Mouse (Mus musculus) heart, embryonic 16.5 days (tissue): ENCODE data around the gene Nfatc2. TPM values are rescaled to one million over a fixed set of nuclear protein-coding genes. Genes with fewer than 3 reads are reported as not detected.
A peak's percentile ranks its signal among the peaks of the same experiment; 100 is the strongest.

Source experiments
- ATAC-seq: fragments of 200-750 bp; cut with Nextera tagmentation; replicated peaks from 2 replicates; pipeline ENCODE4 v1.8.0; 2017; ENCODE audit warnings: moderate number of reproducible peaks; ENCODE audit not compliant: insufficient read depth, low FRiP score; ENCODE audit errors: extremely low read depth
- H3K27ac ChIP-seq: fragments of 300-500 bp; sonication (generic); 2 replicates; pipeline ENCODE4 v1.5.1; 2014; ENCODE audit warnings: mild to moderate bottlenecking, low read length, control low read depth, moderate library complexity
- H3K27me3 ChIP-seq: fragments of 300-500 bp; sonication (generic); 2 replicates; pipeline ENCODE4 v1.6.1; 2014; ENCODE audit warnings: low read length, mixed read lengths; ENCODE audit not compliant: control insufficient read depth, insufficient read depth
- H3K36me3 ChIP-seq: fragments of 300-500 bp; sonication (generic); 2 replicates; pipeline ENCODE4 v1.6.1; 2014; ENCODE audit not compliant: control insufficient read depth, insufficient read depth
- H3K4me1 ChIP-seq: fragments of 300-500 bp; sonication (generic); 2 replicates; pipeline ENCODE4 v1.6.1; 2014; ENCODE audit warnings: low read length, mixed read lengths; ENCODE audit not compliant: control insufficient read depth, insufficient read depth
- H3K4me2 ChIP-seq: fragments of 300-500 bp; sonication (generic); 2 replicates; pipeline ENCODE4 v1.6.1; 2014; ENCODE audit warnings: low read depth, mild to moderate bottlenecking, control low read depth, low read length
- H3K4me3 ChIP-seq: fragments of 300-500 bp; sonication (generic); 2 replicates; pipeline ENCODE4 v1.5.1; 2014; ENCODE audit warnings: mild to moderate bottlenecking, control low read depth, low read length
- H3K9ac ChIP-seq: fragments of 300-500 bp; sonication (generic); 2 replicates; pipeline ENCODE4 v1.6.1; 2014; ENCODE audit warnings: low read length, control low read depth
- H3K9me3 ChIP-seq: fragments of 300-500 bp; sonication (generic); replicated peaks from 2 replicates; pipeline ENCODE4 v1.6.1; 2016; ENCODE audit warnings: low read length; ENCODE audit not compliant: control insufficient read depth
- WGBS: fragments of 180-500 bp; shearing (Covaris S2); extraction: QIAGEN DNeasy Blood & Tissue Kit; methylation state at CpG from one replicate; pipeline ENCODE4 v1.1.7; 2014; 5-methylcytosine and 5-hydroxymethylcytosine counted together
- polyA plus RNA-seq: library from polyadenylated mRNA; unstranded; fragments of >200 nt; fragmentation: Nextera tagmentation; extraction: Ambion mirVana; gene quantifications from 2 replicates; pipeline ENCODE4 v1.2.1, GENCODE M21; 2015

Nfatc2 gene
- polyA plus RNA-seq, 1 experiment from 2014 or later: 10.0 TPM

DNA sequence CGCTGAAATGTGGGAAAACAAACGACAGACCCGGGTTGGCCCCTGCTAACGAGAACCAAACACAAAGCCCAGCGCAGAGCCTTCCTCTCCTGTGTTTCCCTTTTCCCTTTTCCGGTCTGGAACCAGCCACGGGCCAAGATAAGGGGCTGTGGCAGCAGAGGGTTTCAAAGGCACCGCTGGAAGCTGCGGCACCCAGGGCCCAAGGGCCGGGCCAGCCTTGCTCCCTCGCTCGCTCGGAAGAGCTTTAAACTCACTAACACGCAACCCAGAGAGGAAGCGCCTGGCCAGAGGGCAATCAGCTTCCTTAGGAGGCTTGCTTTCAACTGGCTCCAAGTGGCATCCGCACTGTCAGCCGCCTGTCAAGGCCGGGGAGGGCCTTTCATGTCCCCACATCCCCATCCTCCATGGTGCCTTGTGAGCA is 47.9 kb downstream of the Nfatc2 start:
- H3K27ac ChIP-seq: no peak overlapping the region
- H3K4me2 ChIP-seq: peak overlapping the region; percentile 30; the same call in 1 of the 2 replicates
- no peak overlapping the region for H3K9ac ChIP-seq
- H3K4me1 ChIP-seq: peaks cover 58% of the 10 kb centered on the region
- no peaks in the 10 kb centered on the region for H3K27me3 ChIP-seq
- 24% methylated on average over 18 of the region's 18 CpGs for WGBS
- H3K4me3 ChIP-seq: no peak overlapping the region
- peak; percentile 16; the same call in 1 of the 2 replicates for ATAC-seq
- no peaks in the 10 kb centered on the region for H3K9me3 ChIP-seq
- H3K36me3 ChIP-seq: no peaks in the 10 kb centered on the region

- no peaks in the 10 kb centered on the region for H3K27me3 ChIP-seq
- no peaks in the 10 kb centered on the region for H3K9me3 ChIP-seq
- no peak overlapping the region for H3K27ac ChIP-seq
- peaks cover 62% of the 10 kb centered on the region for H3K4me1 ChIP-seq
- no peak overlapping the region for H3K9ac ChIP-seq
- no peak for ATAC-seq
- H3K4me3 ChIP-seq: no peak overlapping the region
- H3K4me2 ChIP-seq: no peak overlapping the region
- H3K36me3 ChIP-seq: no peaks in the 10 kb centered on the region
- WGBS: 51% methylated on average over 5 of the region's 5 CpGs
These were observed 49.1 kb downstream of the Nfatc2 start for GRCm38 (mm10) chr2:168552405-168552804.

GRCm38 (mm10) chr2:168551218-168551617 is 50.2 kb downstream of the Nfatc2 start:
- H3K27ac ChIP-seq: no peak overlapping the region
- no peaks in the 10 kb centered on the region for H3K36me3 ChIP-seq
- H3K4me2 ChIP-seq: no peak overlapping the region
- no peak overlapping the region for H3K4me3 ChIP-seq
- H3K4me1 ChIP-seq: peaks cover 51% of the 10 kb centered on the region
- no peak overlapping the region for H3K9ac ChIP-seq
- no peak for ATAC-seq
- no peaks in the 10 kb centered on the region for H3K27me3 ChIP-seq
- 69% methylated on average over 7 of the region's 7 CpGs for WGBS
- H3K9me3 ChIP-seq: no peaks in the 10 kb centered on the region

DNA sequence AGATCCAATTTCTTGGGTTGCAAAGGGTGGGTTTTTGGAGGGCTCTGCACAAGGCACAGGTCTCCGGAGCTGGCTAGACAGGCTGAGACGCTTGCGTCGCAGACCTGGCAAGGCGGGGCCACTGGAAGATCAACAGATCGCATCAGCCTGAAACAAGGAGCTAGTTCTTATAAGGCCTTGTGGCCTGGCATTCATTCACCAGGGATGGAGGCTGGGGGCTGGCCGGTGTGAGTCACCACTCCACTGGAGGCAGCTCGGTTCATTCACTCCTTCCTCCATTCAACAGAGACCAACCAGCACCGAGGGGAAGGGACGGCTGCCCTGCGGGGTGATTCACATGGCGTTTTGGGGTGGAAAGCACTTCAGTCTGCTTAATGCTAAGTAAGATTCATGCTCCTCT is 52.1 kb downstream of the Nfatc2 start:
- Histone ChIP-seq H3K9me3 (no peaks in the 10 kb centered on the region), H3K9ac (no peak overlapping the region), H3K27ac (no peak overlapping the region), H3K4me2 (no peak overlapping the region), H3K27me3 (no peaks in the 10 kb centered on the region), H3K4me1 (peaks cover 55% of the 10 kb centered on the region), H3K4me3 (no peak overlapping the region), H3K36me3 (no peaks in the 10 kb centered on the region)
- no peak for ATAC-seq
- 59% methylated on average over 12 of the region's 12 CpGs for WGBS

GRCm38 (mm10) chr2:168548008-168548407 is 53.4 kb downstream of the Nfatc2 start:
- 41% methylated on average over 4 of the region's 4 CpGs for WGBS
- H3K9me3 ChIP-seq: no peaks in the 10 kb centered on the region
- no peak overlapping the region for H3K4me3 ChIP-seq
- H3K4me2 ChIP-seq: no peak overlapping the region
- H3K27ac ChIP-seq: 0 out of 2 replicates have a peak overlapping the region, but pooled peaks have one; percentile 9
- H3K27me3 ChIP-seq: no peaks in the 10 kb centered on the region
- no peak overlapping the region; the same call in 1 of the 2 replicates for H3K9ac ChIP-seq
- no peak for ATAC-seq
- H3K36me3 ChIP-seq: no peaks in the 10 kb centered on the region
- peaks cover 55% of the 10 kb centered on the region for H3K4me1 ChIP-seq

GRCm38 (mm10) chr2:168545901-168546557 is 55.4 kb downstream of the Nfatc2 start:
- ATAC-seq: no peak
- no peaks in the 10 kb centered on the region for H3K27me3 ChIP-seq
- no peak overlapping the region for H3K9ac ChIP-seq
- H3K36me3 ChIP-seq: no peaks in the 10 kb centered on the region
- H3K4me2 ChIP-seq: no peak overlapping the region
- H3K9me3 ChIP-seq: no peaks in the 10 kb centered on the region
- 68% methylated on average over 15 of the region's 15 CpGs for WGBS
- peak overlapping the region; percentile 14; the same call in 1 of the 2 replicates for H3K27ac ChIP-seq
- peaks cover 44% of the 10 kb centered on the region for H3K4me1 ChIP-seq
- H3K4me3 ChIP-seq: no peak overlapping the region

DNA sequence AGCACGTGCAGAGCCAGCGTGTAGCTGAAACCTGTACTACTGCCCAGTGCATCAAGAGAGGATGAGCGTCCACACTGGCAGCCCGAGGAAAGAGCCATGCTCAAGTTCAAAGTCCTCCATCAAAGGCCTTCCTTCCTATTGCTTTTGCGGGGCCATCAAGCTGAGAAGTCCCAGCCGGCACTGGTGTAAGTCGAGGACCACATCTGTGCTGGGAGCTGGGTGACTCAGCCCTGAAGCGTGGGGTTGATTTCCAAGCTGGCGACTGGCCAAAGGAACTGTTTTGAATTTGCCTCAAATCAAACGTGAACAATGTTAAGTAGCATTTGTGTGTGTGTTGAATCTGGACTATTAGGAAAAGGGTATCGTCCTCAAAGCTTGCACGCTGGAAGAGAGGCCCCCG is 57.4 kb downstream of the Nfatc2 start:
- no peaks in the 10 kb centered on the region for H3K36me3 ChIP-seq
- 30% methylated on average over 13 of the region's 13 CpGs for WGBS
- no peaks in the 10 kb centered on the region for H3K9me3 ChIP-seq
- H3K4me3 ChIP-seq: no peak overlapping the region
- no peak for ATAC-seq
- H3K4me1 ChIP-seq: peaks cover 47% of the 10 kb centered on the region
- no peaks in the 10 kb centered on the region for H3K27me3 ChIP-seq
- no peak overlapping the region for H3K4me2 ChIP-seq
- no peak overlapping the region; the same call in 1 of the 2 replicates for H3K9ac ChIP-seq
- H3K27ac ChIP-seq: peak overlapping the region; percentile 46

GRCm38 (mm10) chr2:168543026-168543425 is 58.4 kb downstream of the Nfatc2 start:
- no peaks in the 10 kb centered on the region for H3K36me3 ChIP-seq

DNA sequence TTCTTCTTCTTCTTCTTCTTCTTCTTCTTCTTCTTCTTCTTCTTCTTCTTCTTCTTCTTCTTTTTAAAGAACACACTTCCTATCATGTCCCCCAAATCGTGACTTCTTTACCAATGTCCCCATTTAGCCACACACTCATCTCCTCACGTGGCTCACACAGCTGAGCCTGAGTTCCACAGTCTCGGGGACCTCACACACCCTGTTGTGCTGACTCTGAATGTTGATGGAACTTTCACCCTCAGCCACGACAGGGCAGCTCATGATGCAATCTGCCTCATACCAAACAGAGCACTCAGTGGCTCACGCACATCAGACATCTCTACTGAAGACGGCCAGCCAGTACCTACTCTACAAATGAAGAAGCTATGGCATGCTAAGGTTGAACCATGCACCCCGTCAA is 60.2 kb downstream of the Nfatc2 start:
- no peak overlapping the region for H3K4me3 ChIP-seq
- H3K27ac ChIP-seq: no peak overlapping the region
- no peak for ATAC-seq
- H3K4me2 ChIP-seq: no peak overlapping the region
- H3K36me3 ChIP-seq: no peaks in the 10 kb centered on the region
- 72% methylated on average over 7 of the region's 7 CpGs for WGBS
- peaks cover 30% of the 10 kb centered on the region for H3K4me1 ChIP-seq
- no peaks in the 10 kb centered on the region for H3K9me3 ChIP-seq
- H3K27me3 ChIP-seq: no peaks in the 10 kb centered on the region
- H3K9ac ChIP-seq: no peak overlapping the region

More at GRCm38 (mm10) chr2:168543026-168543425, 58.4 kb downstream of the Nfatc2 start:
- Histone ChIP-seq H3K4me3 (no peak overlapping the region), H3K9ac (no peak overlapping the region), H3K27me3 (no peaks in the 10 kb centered on the region), H3K4me1 (peaks cover 36% of the 10 kb centered on the region), H3K9me3 (no peaks in the 10 kb centered on the region), H3K4me2 (no peak overlapping the region), H3K27ac (no peak overlapping the region)
- no peak for ATAC-seq
- WGBS: 61% methylated on average over 3 of the region's 3 CpGs
